Mouse (Mus musculus): ENCODE data around the gene Fgfr3.

Fgfr3 gene

GRCm38 (mm10) chr5:33692393-33692792 lies 29.1 kb upstream of the Fgfr3 start:
- Histone ChIP-seq H3K36me3 (ENCODE audit: control insufficient read depth, insufficient read depth, low read length, poor library complexity, severe bottlenecking) (no peaks in the 10 kb centered on the region), H3K27me3 (ENCODE audit: control insufficient read depth, insufficient read depth, low read length, poor library complexity, severe bottlenecking) (no peaks in the 10 kb centered on the region)
- DNase-seq (ENCODE audit: low read depth, low spot score) = no peak

- no peak for DNase-seq (ENCODE audit: low read depth, low spot score)
- Histone ChIP-seq H3K36me3 (ENCODE audit: control insufficient read depth, insufficient read depth, low read length, poor library complexity, severe bottlenecking) (no peaks in the 10 kb centered on the region), H3K27me3 (ENCODE audit: control insufficient read depth, insufficient read depth, low read length, poor library complexity, severe bottlenecking) (no peaks in the 10 kb centered on the region)
These were observed 27.0 kb upstream of the Fgfr3 start for GRCm38 (mm10) chr5:33694461-33694847.

GRCm38 (mm10) chr5:33694848-33695717 lies 26.4 kb upstream of the Fgfr3 start:
- Histone ChIP-seq H3K36me3 (ENCODE audit: control insufficient read depth, insufficient read depth, low read length, poor library complexity, severe bottlenecking) (no peaks in the 10 kb centered on the region), H3K27me3 (ENCODE audit: control insufficient read depth, insufficient read depth, low read length, poor library complexity, severe bottlenecking) (no peaks in the 10 kb centered on the region)
- DNase-seq (ENCODE audit: low read depth, low spot score) = no peak

GRCm38 (mm10) chr5:33695718-33696121 lies 25.8 kb upstream of the Fgfr3 start:
- H3K27me3 ChIP-seq (ENCODE audit: control insufficient read depth, insufficient read depth, low read length, poor library complexity, severe bottlenecking) = no peaks in the 10 kb centered on the region
- DNase-seq (ENCODE audit: low read depth, low spot score) = no peak
- H3K36me3 ChIP-seq (ENCODE audit: control insufficient read depth, insufficient read depth, low read length, poor library complexity, severe bottlenecking) = no peaks in the 10 kb centered on the region

DNA sequence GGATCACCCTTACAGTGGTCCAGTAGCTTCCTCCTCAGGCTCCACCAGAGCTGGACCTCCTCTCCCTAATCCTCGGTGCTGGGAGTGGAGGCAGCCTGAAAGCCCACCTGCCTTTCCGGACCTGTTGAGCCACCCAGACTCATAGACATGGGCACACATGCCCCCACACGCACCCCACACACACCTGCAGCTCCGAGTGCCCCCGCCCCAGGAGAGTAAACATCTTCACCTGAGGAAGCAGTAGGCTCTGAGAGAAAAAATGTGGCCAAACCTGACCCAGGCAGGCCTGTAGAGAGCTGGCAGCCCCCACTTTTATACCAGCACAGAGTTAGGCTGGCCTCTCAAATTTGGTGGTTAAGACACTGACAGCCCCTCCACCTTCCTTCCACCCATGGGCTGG lies 25.0 kb upstream of the Fgfr3 start:
- DNase-seq (ENCODE audit: low read depth, low spot score) = no peak
- Histone ChIP-seq H3K36me3 (ENCODE audit: control insufficient read depth, insufficient read depth, low read length, poor library complexity, severe bottlenecking) (no peaks in the 10 kb centered on the region), H3K27me3 (ENCODE audit: control insufficient read depth, insufficient read depth, low read length, poor library complexity, severe bottlenecking) (no peaks in the 10 kb centered on the region)

DNA sequence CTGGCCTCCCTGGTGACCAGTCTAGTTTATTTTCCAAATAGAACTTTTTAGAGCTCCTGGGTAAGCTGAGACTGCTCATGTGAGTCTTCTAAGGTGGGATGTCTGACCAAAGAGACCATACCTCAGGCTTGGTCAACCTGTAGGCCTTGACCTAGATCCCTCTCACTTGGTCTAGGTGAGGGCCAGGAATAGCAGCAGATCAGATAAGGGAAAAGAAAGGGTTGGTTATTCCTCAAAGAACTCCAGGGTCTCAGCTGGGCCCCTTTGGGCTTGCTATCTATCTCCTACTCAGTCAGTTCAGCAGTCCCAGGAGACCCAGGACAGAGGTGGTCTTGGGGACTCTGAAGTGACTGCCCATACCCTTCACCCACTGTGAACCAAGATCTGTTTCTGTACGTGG lies 23.9 kb upstream of the Fgfr3 start:
- H3K27me3 ChIP-seq (ENCODE audit: control insufficient read depth, insufficient read depth, low read length, poor library complexity, severe bottlenecking) = no peaks in the 10 kb centered on the region
- H3K36me3 ChIP-seq (ENCODE audit: control insufficient read depth, insufficient read depth, low read length, poor library complexity, severe bottlenecking) = no peaks in the 10 kb centered on the region
- no peak for DNase-seq (ENCODE audit: low read depth, low spot score)

GRCm38 (mm10) chr5:33697947-33698512 lies 23.4 kb upstream of the Fgfr3 start:
- no peak for DNase-seq (ENCODE audit: low read depth, low spot score)
- H3K36me3 ChIP-seq (ENCODE audit: control insufficient read depth, insufficient read depth, low read length, poor library complexity, severe bottlenecking) = no peaks in the 10 kb centered on the region
- no peaks in the 10 kb centered on the region for H3K27me3 ChIP-seq (ENCODE audit: control insufficient read depth, insufficient read depth, low read length, poor library complexity, severe bottlenecking)

DNA sequence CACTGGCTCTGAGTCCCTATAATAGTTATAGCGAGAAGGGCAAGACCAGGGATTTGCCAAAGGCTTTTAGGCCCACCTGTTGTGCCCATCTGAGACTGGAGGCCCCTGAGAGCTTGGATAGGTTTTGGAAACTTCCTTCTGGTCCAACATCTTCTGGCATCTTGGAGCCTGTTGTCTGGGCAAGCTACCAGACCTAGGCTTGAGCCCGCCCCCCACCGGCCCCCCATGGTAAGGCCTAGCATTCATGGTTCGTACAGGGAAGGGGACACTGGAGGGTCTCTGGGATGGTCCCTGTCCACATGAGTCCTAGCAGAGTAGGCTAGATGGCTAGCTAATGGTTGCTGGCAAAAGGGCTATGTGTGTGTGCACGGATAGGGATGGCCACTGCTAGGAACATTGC lies 22.8 kb upstream of the Fgfr3 start:
- no peak for DNase-seq (ENCODE audit: low read depth, low spot score)
- Histone ChIP-seq H3K36me3 (ENCODE audit: control insufficient read depth, insufficient read depth, low read length, poor library complexity, severe bottlenecking) (no peaks in the 10 kb centered on the region), H3K27me3 (ENCODE audit: control insufficient read depth, insufficient read depth, low read length, poor library complexity, severe bottlenecking) (no peaks in the 10 kb centered on the region)

- Histone ChIP-seq H3K36me3 (ENCODE audit: control insufficient read depth, insufficient read depth, low read length, poor library complexity, severe bottlenecking) (no peaks in the 10 kb centered on the region), H3K27me3 (ENCODE audit: control insufficient read depth, insufficient read depth, low read length, poor library complexity, severe bottlenecking) (no peaks in the 10 kb centered on the region)
- DNase-seq (ENCODE audit: low read depth, low spot score) = no peak
These were observed 21.5 kb upstream of the Fgfr3 start for GRCm38 (mm10) chr5:33700010-33700409.

DNA sequence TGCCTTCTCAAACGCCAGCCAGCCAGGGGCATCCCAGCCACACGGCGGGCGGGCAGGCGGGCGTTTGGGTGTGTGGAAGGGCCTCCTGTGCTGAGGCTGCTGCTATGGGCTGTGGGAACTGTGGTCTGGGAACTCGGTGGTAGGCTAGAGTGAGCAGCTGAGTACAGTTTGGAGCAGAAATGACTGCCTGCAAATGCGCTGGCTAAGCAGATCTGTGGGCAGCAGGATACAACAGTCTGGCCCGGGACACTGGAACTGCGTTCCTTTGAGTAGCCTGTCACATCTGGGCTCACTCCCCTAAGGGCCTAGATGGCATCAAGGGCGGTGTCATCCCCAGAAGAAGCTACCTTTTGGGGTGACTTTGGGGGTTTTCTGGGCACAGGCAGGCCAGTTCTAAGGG lies 19.6 kb upstream of the Fgfr3 start:
- no peaks in the 10 kb centered on the region for H3K36me3 ChIP-seq (ENCODE audit: control insufficient read depth, insufficient read depth, low read length, poor library complexity, severe bottlenecking)
- no peak for DNase-seq (ENCODE audit: low read depth, low spot score)
- H3K27me3 ChIP-seq (ENCODE audit: control insufficient read depth, insufficient read depth, low read length, poor library complexity, severe bottlenecking) = no peaks in the 10 kb centered on the region

DNA sequence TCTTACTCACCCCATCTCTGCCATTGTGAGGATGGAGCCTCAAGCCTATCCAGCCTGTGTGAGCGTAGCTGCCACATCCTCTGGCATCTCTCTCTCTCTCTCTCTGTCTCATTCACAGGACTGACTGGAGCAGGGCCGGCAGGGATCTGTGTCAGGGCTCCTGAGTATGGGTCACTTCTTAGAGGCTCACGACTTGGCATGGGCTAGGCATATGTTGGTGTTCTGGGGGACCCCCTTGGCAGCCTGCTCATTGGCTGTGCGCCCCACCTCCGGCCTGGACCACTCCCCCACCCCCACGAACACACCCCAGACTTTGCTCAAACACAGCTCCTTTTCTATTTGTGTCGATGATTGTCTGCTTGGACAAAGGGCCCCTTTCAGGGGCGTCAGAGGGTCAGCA lies 17.5 kb upstream of the Fgfr3 start:
- no peak for DNase-seq (ENCODE audit: low read depth, low spot score)
- no peaks in the 10 kb centered on the region for H3K36me3 ChIP-seq (ENCODE audit: control insufficient read depth, insufficient read depth, low read length, poor library complexity, severe bottlenecking)

GRCm38 (mm10) chr5:33704945-33705611 lies 16.4 kb upstream of the Fgfr3 start:
- no peaks in the 10 kb centered on the region for H3K27me3 ChIP-seq (ENCODE audit: control insufficient read depth, insufficient read depth, low read length, poor library complexity, severe bottlenecking)
- no peak for DNase-seq (ENCODE audit: low read depth, low spot score)

More for the DNA sequence above, 17.5 kb upstream of the Fgfr3 start:
- H3K27me3 ChIP-seq (ENCODE audit: control insufficient read depth, insufficient read depth, low read length, poor library complexity, severe bottlenecking) = no peaks in the 10 kb centered on the region

DNA sequence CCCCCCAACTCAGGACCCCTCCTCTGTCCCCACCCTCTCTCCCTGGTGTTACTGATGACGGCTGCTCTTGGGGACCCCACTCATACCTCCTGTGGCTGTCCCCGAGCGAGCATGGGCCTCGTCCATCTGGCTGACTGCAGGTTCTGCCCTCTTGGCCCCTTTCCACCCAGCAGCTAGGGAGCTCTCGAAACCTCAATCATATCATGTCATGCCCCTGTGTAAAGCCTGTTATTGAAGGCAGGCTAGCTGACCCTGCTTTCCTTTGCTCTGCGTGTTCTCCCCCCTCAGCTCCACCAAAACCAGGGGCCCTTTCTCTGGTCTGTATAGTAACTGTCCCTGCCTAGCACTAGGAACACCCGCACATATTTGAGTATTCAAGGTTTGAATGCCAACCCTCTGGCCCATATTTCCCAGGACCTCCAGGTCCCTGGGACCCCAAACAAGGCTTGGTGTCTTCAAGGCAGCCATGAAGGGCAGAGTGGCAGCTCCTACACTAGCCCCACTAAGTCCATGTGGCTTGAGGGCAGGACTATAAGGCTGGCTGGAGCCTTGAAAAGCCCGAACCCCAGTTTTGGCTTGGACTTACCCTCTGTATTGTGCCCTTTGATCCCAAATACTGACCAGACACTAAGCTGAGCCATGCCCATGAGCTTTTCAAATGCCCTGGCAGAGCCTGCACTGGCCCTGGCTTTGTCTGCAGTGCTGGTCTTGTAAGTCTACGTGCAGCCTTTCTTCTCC lies 15.7 kb upstream of the Fgfr3 start:
- no peak for DNase-seq (ENCODE audit: low read depth, low spot score)
- Histone ChIP-seq H3K27me3 (ENCODE audit: control insufficient read depth, insufficient read depth, low read length, poor library complexity, severe bottlenecking) (no peaks in the 10 kb centered on the region), H3K36me3 (ENCODE audit: control insufficient read depth, insufficient read depth, low read length, poor library complexity, severe bottlenecking) (no peaks in the 10 kb centered on the region)

More at GRCm38 (mm10) chr5:33704945-33705611, 16.4 kb upstream of the Fgfr3 start:
- no peaks in the 10 kb centered on the region for H3K36me3 ChIP-seq (ENCODE audit: control insufficient read depth, insufficient read depth, low read length, poor library complexity, severe bottlenecking)

DNA sequence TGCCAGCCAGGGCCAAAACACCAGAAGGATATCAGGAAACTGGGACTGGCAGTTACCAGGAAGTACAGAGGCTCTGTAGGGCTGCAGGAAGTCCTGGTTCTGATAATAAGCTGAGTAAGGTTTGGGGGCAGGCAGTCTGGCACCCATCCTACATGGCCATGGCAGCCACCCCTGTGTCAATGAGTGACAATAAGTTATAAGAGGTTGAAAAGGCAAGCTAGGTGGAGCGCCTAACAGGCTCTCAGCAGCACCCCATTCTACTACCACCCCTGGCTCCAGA lies 15.2 kb upstream of the Fgfr3 start:
- no peaks in the 10 kb centered on the region for H3K36me3 ChIP-seq (ENCODE audit: control insufficient read depth, insufficient read depth, low read length, poor library complexity, severe bottlenecking)
- no peaks in the 10 kb centered on the region for H3K27me3 ChIP-seq (ENCODE audit: control insufficient read depth, insufficient read depth, low read length, poor library complexity, severe bottlenecking)
- no peak for DNase-seq (ENCODE audit: low read depth, low spot score)

DNA sequence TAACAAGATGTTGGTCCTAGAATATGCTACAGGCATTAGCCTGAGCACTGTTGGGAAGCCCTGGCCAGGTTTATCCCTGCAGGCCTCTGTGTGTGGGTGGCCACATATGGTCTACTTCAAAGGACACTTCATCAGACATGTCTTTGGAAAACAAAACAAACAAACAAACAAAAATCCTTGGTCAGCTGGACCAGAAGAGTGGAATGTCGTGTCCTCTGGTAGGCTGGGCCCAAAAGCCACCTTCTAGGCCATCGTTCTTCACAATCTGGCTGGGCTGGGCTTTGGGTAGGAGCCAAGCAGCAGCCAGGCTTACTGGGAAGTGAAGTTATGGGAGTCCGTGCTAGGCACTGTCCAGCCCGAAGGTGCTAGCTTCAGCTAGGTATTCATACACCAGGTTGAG lies 14.3 kb upstream of the Fgfr3 start:
- no peak for DNase-seq (ENCODE audit: low read depth, low spot score)
- Histone ChIP-seq H3K27me3 (ENCODE audit: control insufficient read depth, insufficient read depth, low read length, poor library complexity, severe bottlenecking) (no peaks in the 10 kb centered on the region), H3K36me3 (ENCODE audit: control insufficient read depth, insufficient read depth, low read length, poor library complexity, severe bottlenecking) (no peaks in the 10 kb centered on the region)

All from splenic B cell, adult 2 months (primary cell).